Mouse (Mus musculus): ENCODE results near the gene Copz2.

DNA sequence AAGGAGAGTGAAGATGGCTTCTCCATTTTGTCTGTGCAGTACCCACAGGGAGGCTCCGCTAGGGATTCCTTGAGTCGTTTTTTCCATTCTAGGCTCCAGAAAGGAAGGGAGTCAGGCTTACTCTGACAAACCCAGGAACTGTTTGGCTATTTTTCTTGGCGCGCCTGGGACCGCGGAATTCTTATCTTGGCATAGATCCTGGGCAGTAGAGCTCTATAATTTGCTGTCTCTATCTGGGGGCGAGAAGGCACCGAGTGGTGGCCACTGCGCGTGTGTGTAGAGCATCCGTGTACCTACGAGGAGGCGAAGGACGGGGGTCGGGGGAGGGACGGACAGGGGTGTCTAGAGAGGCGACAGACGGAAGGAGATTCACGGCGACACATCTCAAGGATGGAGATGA, 11.8 kb downstream of the Copz2 start:
- no peak for TF ChIP-seq POLR2AphosphoS2 (IDR thresholded peaks at IDR 0.05; ENCODE audit: insufficient read length, low read depth)
- no peak for TF ChIP-seq MAX (IDR thresholded peaks at IDR 0.05; ENCODE audit: low read depth)
- TF ChIP-seq POLR2A (IDR thresholded peaks at IDR 0.05; ENCODE audit: insufficient read length, low read depth): no peak
- no peak for TF ChIP-seq TCF12 (IDR thresholded peaks at IDR 0.05; ENCODE audit: insufficient read depth, poor library complexity, severe bottlenecking)
- no peak for TF ChIP-seq E2F4 (IDR thresholded peaks at IDR 0.05; ENCODE audit: insufficient read depth)
- TF ChIP-seq USF1 (IDR thresholded peaks at IDR 0.05; ENCODE audit: low read depth): no peak
- no peak for TF ChIP-seq SRF (IDR thresholded peaks at IDR 0.05; ENCODE audit: control insufficient read depth, insufficient read length, low read depth)
- no peak for TF ChIP-seq MYOG (IDR thresholded peaks at IDR 0.05; ENCODE audit: control insufficient read depth in 1 of 3, insufficient read depth in 1 of 3, insufficient read length in 2 of 3, low read depth in 2 of 3)
- TF ChIP-seq CEBPB (IDR thresholded peaks at IDR 0.05; ENCODE audit: insufficient read depth, poor library complexity, severe bottlenecking): no peak
- TF ChIP-seq TCF3 (IDR thresholded peaks at IDR 0.05; ENCODE audit: insufficient read length, low read depth): no peak
- no peak for TF ChIP-seq MYOD1 (IDR thresholded peaks at IDR 0.05; ENCODE audit: control insufficient read depth in 1 of 3, insufficient read length in 2 of 3, low read depth in 2 of 3)
- no peak for TF ChIP-seq REST (IDR thresholded peaks at IDR 0.05; ENCODE audit: insufficient read depth, insufficient read length)
